Mouse (Mus musculus) heart, embryonic 12.5 days (tissue): Measurements from ENCODE around the gene Unk. TPM values are rescaled to one million over a fixed set of nuclear protein-coding genes. Genes with fewer than 3 reads are reported as not detected.
A peak's percentile ranks its signal among the peaks of the same experiment; 100 is the strongest.

Experiments used
- ATAC-seq: fragments of 200-750 bp; cut with Nextera tagmentation; 2 replicates; pipeline ENCODE4 v1.8.0; 2017; ENCODE audit warnings: moderate TSS enrichment, moderate library complexity; ENCODE audit not compliant: insufficient number of reproducible peaks, low FRiP score
- H3K27ac ChIP-seq: fragments of 300-500 bp; sonication (generic); 2 replicates; pipeline ENCODE4 v1.5.1; 2016; ENCODE audit warnings: mild to moderate bottlenecking, moderate library complexity; ENCODE audit not compliant: poor library complexity, severe bottlenecking
- H3K27me3 ChIP-seq: fragments of 300-500 bp; sonication (generic); replicated peaks from 2 replicates; pipeline ENCODE4 v1.6.1; 2016; ENCODE audit warnings: mild to moderate bottlenecking, moderate library complexity
- H3K36me3 ChIP-seq: fragments of 300-500 bp; sonication (generic); 2 replicates; pipeline ENCODE4 v1.6.1; 2016; ENCODE audit warnings: mild to moderate bottlenecking, moderate library complexity
- H3K4me1 ChIP-seq: fragments of 300-500 bp; sonication (generic); replicated peaks from 2 replicates; pipeline ENCODE4 v1.6.1; 2016; ENCODE audit warnings: mild to moderate bottlenecking
- H3K4me2 ChIP-seq: fragments of 300-500 bp; sonication (generic); 2 replicates; pipeline ENCODE4 v1.6.1; 2016; ENCODE audit warnings: mild to moderate bottlenecking, moderate library complexity
- H3K4me3 ChIP-seq: fragments of 300-500 bp; sonication (generic); 2 replicates; pipeline ENCODE4 v1.5.1; 2016; ENCODE audit warnings: mild to moderate bottlenecking
- H3K9ac ChIP-seq: fragments of 300-500 bp; sonication (generic); 2 replicates; pipeline ENCODE4 v1.6.1; 2016; ENCODE audit warnings: mild to moderate bottlenecking, moderate library complexity
- H3K9me3 ChIP-seq: fragments of 300-500 bp; sonication (generic); replicated peaks from 2 replicates; pipeline ENCODE4 v1.6.1; 2016; ENCODE audit warnings: mild to moderate bottlenecking, moderate library complexity
- WGBS: fragments of 180-500 bp; shearing (Covaris S2); methylation state at CpG from one replicate; pipeline ENCODE4 v1.1.7; 2016; 5-methylcytosine and 5-hydroxymethylcytosine counted together
- polyA plus RNA-seq: library from polyadenylated mRNA; unstranded; fragments of >200 nt; fragmentation: Nextera tagmentation; extraction: Ambion mirVana; gene quantifications from 2 replicates; pipeline ENCODE4 v1.2.1, GENCODE M21; 2016

The Unk gene
- polyA plus RNA-seq, 1 experiment from 2014 or later, result 31.8 TPM

DNA sequence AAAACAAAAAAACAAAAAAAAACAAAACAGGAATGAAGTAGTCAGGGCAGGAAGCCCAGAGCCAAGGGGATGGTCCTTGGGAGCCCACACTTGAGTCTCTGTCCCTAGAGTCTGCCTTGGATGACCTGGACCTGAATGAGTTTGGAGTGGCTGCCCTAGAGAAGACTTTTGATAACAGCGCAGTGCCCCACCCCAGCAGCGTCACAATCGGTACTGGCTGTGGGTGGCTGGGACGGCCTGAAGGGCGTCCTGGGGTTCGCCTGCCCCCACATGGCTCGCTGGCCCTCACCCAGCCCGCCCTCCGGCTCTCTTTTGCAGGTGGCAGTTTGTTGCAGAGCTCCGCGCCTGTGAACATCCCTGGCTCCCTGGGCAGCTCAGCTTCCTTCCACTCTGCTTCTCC, 25.8 kb downstream of the Unk start:
- Histone ChIP-seq H3K4me3 (no peak overlapping the region), H3K36me3 (peaks cover 99% of the 10 kb centered on the region), H3K4me1 (peaks cover 25% of the 10 kb centered on the region), H3K9ac (no peak overlapping the region), H3K27me3 (no peaks in the 10 kb centered on the region), H3K9me3 (no peaks in the 10 kb centered on the region), H3K27ac (no peak overlapping the region), H3K4me2 (no peak overlapping the region)
- no peak for ATAC-seq
- WGBS, result 83% methylated on average over 11 of the region's 11 CpGs

DNA sequence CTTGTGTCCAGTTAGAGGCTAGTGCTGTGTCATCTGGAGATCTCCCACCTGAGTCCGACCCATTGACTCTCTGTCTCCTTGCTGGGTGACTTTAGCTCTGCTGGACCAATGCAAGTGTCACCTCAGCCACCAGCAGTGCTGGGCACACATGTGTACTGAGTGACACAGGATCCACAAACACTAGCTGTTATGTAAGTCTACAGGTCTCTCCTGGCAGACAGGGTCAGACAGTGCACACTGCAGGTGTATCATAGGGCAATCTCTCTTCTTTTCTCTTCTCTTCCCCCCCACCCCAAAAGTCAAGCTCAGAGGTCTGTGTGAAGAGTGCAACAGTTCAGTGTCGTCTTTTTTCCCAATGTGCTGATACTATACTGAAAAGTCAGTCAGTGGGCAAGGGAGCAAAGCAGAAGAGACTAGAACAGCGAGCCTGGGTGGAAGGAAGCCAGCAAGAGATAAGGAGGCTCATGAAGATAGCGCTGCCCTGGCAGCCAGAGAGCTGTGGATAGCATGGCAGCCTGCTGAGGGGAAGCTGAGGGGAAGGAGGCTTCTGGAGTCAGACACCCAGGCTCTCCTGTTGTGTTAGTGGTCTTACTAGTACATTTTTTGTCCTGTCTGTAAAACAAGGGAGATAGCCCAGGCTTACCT, 27.2 kb downstream of the Unk start:
- peaks cover 99% of the 10 kb centered on the region for H3K36me3 ChIP-seq
- 33% methylated on average over 4 of the region's 4 CpGs for WGBS
- no peak overlapping the region for H3K4me2 ChIP-seq
- H3K4me1 ChIP-seq, result peaks cover 25% of the 10 kb centered on the region
- no peaks in the 10 kb centered on the region for H3K27me3 ChIP-seq
- no peaks in the 10 kb centered on the region for H3K9me3 ChIP-seq
- no peak overlapping the region for H3K4me3 ChIP-seq
- H3K9ac ChIP-seq, result no peak overlapping the region
- H3K27ac ChIP-seq, result 0 out of 2 replicates have a peak overlapping the region, but pooled peaks have one; percentile 18
- ATAC-seq, result peak; percentile 51; the same call in 1 of the 2 replicates

DNA sequence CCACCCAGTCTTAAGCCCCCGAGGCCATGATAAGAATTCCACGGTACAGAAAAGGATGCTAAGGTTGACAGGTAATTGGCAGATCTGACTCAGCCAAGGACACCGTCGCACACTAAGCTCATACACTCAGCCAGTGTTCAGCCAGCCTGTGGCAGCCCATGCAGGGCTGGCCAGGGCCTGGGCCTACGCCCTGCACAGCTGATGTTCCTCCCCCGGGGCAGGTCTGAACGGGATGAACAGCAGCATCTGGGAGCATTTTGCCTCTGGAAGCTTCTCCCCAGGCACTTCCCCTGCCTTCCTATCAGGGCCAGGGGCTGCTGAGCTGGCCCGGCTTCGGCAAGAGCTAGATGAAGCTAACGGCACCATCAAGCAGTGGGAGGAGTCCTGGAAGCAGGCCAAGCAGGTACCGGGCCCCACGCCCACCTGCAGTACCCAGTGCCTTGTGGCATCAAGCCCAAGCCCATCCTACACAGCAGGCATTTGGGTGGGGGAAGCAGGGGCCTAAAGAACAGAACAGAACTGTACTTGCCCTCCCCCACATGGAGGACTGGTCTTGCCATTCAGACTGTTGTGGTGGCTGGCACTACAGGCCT, 28.0 kb downstream of the Unk start:
- Histone ChIP-seq H3K36me3 (peaks cover 93% of the 10 kb centered on the region), H3K4me2 (no peak overlapping the region), H3K27me3 (no peaks in the 10 kb centered on the region), H3K4me1 (peaks cover 25% of the 10 kb centered on the region), H3K9ac (no peak overlapping the region), H3K9me3 (no peaks in the 10 kb centered on the region), H3K27ac (no peak overlapping the region), H3K4me3 (no peak overlapping the region)
- WGBS, result 72% methylated on average over 12 of the region's 12 CpGs
- ATAC-seq, result no peak

DNA sequence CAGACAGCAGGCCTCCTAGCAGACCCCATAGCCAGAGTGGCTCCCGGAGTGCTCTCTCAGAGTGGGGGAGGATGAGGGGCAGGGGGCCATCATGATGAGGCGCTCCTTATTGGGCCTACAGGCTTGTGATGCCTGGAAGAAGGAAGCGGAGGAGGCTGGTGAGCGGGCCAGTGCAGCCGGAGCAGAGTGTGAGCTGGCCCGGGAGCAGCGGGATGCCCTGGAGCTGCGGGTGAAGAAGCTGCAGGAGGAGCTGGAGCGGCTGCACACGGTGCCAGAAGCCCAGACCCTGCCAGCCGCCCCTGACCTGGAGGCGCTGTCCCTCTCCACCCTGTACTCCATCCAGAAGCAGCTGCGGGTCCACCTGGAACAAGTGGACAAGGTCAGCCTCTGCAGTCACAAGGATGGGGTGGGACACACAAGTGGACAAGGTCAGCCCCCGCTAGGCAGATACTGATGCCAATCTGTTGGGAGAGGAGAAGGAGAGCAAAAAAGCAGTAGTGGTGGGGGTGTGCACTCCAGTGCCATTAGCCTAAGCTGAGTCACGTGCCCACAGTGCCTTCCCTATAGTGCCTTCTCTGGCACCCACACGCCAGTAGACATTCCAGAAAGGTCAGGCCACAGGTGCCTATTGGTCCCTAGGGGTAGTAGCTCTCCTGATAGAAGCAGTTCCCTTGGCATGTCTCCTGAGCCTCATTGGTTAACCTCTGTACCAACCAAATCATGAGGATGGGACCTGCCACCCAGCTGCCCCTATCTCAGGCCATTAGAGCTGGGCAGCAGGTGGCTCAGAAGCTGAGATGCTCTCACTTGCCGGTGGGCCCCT, 29.0 kb downstream of the Unk start:
- Histone ChIP-seq H3K36me3 (peaks cover 84% of the 10 kb centered on the region), H3K4me1 (peaks cover 25% of the 10 kb centered on the region), H3K9ac (no peak overlapping the region), H3K9me3 (no peaks in the 10 kb centered on the region), H3K4me3 (no peak overlapping the region), H3K4me2 (no peak overlapping the region), H3K27me3 (no peaks in the 10 kb centered on the region), H3K27ac (no peak overlapping the region)
- ATAC-seq, result no peak
- WGBS, result 91% methylated on average over 17 of the region's 17 CpGs

DNA sequence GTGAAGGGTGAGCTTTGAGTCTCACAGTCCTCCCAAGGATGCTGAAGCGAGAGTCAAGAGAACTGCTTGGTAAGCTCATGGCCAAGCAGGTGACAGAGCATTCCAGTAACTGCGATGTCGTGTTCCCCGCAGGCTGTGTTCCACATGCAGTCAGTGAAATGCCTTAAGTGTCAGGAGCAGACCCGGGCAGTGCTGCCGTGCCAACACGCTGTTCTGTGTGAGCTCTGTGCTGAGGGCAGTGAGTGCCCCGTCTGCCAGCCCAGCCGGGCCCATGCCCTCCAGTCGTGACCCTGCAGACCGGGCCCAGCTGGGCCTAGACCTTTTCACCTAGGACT, 29.5 kb downstream of the Unk start:
- Histone ChIP-seq H3K27me3 (no peaks in the 10 kb centered on the region), H3K4me1 (peaks cover 25% of the 10 kb centered on the region), H3K9me3 (no peaks in the 10 kb centered on the region), H3K4me3 (no peak overlapping the region), H3K36me3 (peaks cover 78% of the 10 kb centered on the region), H3K4me2 (no peak overlapping the region), H3K9ac (no peak overlapping the region), H3K27ac (no peak overlapping the region)
- 94% methylated on average over 11 of the region's 11 CpGs for whole genome bisulfite sequencing
- ATAC-seq, result no peak

DNA sequence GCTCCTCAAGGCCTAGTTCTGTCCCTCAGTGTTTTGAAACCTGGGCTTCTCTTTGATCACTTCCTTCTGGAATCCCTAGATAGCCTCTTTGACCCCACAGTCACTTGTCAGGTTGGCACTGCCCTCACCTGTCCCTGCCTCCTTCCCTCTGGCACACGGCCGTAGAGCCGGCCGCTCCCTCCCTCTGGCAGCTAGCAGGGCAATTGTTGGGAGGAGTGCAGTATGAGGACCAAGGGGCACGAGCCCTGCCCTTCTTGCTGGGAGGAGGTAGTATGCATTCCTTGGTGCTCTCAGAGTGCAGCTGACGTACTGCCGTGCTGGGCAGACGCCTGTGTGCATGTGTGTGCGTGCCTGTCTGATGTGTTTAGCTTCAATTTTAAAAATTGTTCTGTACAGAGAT, 30.5 kb downstream of the Unk start:
- Histone ChIP-seq H3K36me3 (peaks cover 68% of the 10 kb centered on the region), H3K27ac (no peak overlapping the region), H3K9ac (no peak overlapping the region), H3K9me3 (no peaks in the 10 kb centered on the region), H3K4me2 (no peak overlapping the region), H3K4me1 (peaks cover 25% of the 10 kb centered on the region), H3K27me3 (no peaks in the 10 kb centered on the region), H3K4me3 (no peak overlapping the region)
- ATAC-seq, result no peak
- 89% methylated on average over 9 of the region's 9 CpGs for WGBS

DNA sequence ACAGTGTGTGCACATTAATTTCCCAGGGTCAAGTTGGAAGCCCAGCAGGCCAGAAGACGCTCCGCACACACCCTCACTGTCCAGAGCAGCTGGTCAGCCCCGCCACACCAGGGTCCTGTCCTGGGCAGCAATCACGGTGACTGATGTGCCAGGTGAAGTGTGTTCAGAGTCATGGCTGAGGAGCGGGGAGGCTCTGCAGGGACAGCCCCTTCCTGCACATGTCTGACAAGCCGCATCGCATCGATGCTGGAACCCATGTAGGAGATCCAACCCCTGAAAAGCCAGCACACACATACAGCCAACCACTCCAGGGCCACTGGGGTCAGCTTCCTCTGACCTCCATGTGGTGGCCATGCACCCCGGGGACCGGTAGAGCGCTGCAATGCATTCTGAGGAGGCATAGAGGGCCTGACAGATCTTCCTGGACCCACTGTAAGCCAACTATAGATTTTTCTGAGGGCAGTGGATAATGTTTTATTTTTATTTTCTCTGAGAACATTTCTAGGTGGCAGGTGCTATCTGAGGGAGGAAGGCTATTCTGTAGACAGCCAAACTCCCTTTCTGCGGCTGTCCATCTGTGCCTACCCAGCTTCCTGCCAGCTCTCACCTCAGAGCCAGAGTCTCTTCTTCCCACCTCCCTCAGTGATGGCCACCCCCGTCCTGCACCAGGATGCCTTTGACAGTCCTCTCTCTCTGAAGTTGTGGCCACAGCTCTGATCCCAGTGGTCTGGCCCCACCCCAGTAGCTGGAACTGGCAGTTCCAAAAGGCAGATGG, 31.7 kb downstream of the Unk start:
- H3K27me3 ChIP-seq, result no peaks in the 10 kb centered on the region
- peaks cover 57% of the 10 kb centered on the region for H3K36me3 ChIP-seq
- peaks cover 15% of the 10 kb centered on the region for H3K4me1 ChIP-seq
- no peak overlapping the region for H3K4me3 ChIP-seq
- 0 out of 2 replicates have a peak, but pooled peaks cover 6% of the 10 kb centered on the region for H3K9me3 ChIP-seq
- no peak overlapping the region for H3K9ac ChIP-seq
- H3K4me2 ChIP-seq, result no peak overlapping the region
- no peak overlapping the region for H3K27ac ChIP-seq
- ATAC-seq, result no peak
- WGBS, result 85% methylated on average over 13 of the region's 13 CpGs

DNA sequence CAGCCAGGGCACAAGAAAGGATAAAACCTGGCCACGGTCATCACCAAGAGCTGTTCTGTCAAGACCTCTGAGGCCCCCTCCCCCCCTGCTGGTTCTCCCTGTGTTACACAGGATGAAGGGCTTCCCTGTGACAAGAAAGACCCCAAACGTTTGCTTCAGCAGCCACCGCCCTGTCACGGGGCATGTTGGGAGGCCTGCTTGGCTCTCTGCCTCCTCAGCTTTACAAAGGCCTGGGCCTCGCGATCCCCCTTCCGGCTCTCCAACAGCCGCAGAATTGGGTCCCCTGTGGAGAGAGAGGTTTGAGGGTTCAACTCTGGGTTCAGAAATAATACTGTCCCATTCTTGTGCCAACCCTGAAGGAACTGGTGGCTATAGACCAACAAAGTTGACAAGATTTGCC, 32.4 kb downstream of the Unk start:
- no peak for ATAC-seq
- peaks cover 8% of the 10 kb centered on the region for H3K4me1 ChIP-seq
- no peak overlapping the region for H3K4me3 ChIP-seq
- H3K36me3 ChIP-seq, result peaks cover 50% of the 10 kb centered on the region
- 0 out of 2 replicates have a peak, but pooled peaks cover 8% of the 10 kb centered on the region for H3K9me3 ChIP-seq
- no peak overlapping the region for H3K9ac ChIP-seq
- WGBS, result 69% methylated on average over 8 of the region's 8 CpGs
- no peak overlapping the region for H3K4me2 ChIP-seq
- no peaks in the 10 kb centered on the region for H3K27me3 ChIP-seq
- H3K27ac ChIP-seq, result no peak overlapping the region

DNA sequence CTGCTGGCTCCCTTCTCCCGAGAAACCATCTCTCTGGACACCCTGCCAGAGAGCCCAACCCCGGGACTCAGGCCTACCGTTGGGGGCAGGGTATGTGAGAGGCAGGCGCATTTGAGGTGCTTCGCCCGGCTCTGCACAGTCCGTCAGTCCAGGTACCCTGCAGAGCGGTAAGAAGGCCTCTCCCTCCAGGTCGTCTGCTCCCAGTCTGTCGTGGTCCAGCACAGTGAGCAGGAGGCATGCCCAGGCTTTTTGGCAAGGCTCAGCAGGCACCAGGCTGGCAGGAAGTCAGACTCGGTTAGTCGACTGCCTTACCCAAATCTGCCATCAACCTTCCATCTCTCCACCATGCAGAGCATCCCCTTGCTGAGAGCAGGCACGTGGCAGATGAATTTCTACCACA, 33.4 kb downstream of the Unk start:
- no peak for ATAC-seq
- H3K4me2 ChIP-seq, result no peak overlapping the region
- 64% methylated on average over 13 of the region's 13 CpGs for WGBS
- H3K9ac ChIP-seq, result no peak overlapping the region
- H3K4me3 ChIP-seq, result no peak overlapping the region
- 0 out of 2 replicates have a peak, but pooled peaks cover 3% of the 10 kb centered on the region for H3K27me3 ChIP-seq
- no peaks in the 10 kb centered on the region for H3K4me1 ChIP-seq
- 0 out of 2 replicates have a peak, but pooled peaks cover 8% of the 10 kb centered on the region for H3K9me3 ChIP-seq
- H3K27ac ChIP-seq, result no peak overlapping the region
- peaks cover 40% of the 10 kb centered on the region for H3K36me3 ChIP-seq

DNA sequence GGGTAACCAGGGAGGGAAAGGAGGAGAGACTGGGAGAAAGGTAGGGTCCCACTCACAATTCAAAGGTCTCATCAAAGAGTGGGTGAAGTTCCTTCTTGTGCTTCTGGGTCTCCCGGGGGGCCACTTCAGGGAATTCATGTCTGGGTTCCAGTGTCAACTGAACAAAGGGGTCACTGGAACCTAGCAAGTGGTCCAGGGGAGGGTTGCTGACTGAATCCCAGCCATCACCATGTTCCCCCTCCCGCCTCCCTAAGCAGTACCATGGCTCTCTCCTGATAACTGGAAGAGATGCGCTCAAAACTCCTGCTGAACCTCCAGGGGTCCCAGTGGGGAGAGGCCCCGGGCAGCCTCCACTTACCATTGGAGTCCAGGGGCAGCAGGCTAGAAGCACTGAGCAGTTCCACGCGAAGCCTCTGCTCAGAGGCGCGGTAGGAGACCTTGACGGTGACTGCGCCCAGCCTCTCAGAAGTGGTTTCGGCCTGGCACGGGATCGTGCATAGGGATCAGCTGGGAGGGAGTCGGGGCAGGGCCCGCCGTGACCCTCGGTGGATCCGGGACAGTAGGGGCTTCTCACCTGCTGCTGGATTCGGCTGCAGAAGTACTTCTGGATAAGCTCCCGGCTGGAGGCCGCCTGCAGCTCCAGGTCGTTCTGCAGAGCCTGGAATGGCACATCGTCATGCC, 34.2 kb downstream of the Unk start:
- Histone ChIP-seq H3K4me1 (no peaks in the 10 kb centered on the region), H3K9ac (no peak overlapping the region), H3K4me3 (no peak overlapping the region), H3K27ac (no peak overlapping the region), H3K9me3 (0 out of 2 replicates have a peak, but pooled peaks cover 8% of the 10 kb centered on the region), H3K4me2 (no peak overlapping the region), H3K36me3 (peaks cover 32% of the 10 kb centered on the region), H3K27me3 (0 out of 2 replicates have a peak, but pooled peaks cover 3% of the 10 kb centered on the region)
- 64% methylated on average over 23 of the region's 23 CpGs for whole genome bisulfite sequencing
- no peak for ATAC-seq
